Mouse (Mus musculus): Measurements from ENCODE around the gene 4930453N24Rik. TPM values are rescaled to one million over a fixed set of nuclear protein-coding genes. Genes with fewer than 3 reads are reported as not detected.
A peak's percentile ranks its signal among the peaks of the same experiment; 100 is the strongest.

The 4930453N24Rik gene
- total RNA-seq, 1 experiment, result 33.3 TPM

- H3K9ac ChIP-seq (ENCODE audit: insufficient read depth, low read depth, low read length, poor library complexity, severe bottlenecking), result no peak overlapping the region
- H3K36me3 ChIP-seq (ENCODE audit: control insufficient read depth, insufficient read depth, low read length, poor library complexity, severe bottlenecking), result no peaks in the 10 kb centered on the region
- H3K9me3 ChIP-seq (ENCODE audit: control insufficient read depth, insufficient read depth, low read depth, low read length), result no peaks in the 10 kb centered on the region
- H3K4me3 ChIP-seq (ENCODE audit: insufficient read depth in 1 of 2, low read depth in 1 of 2, low read length in 2 of 2, poor library complexity in 1 of 2, severe bottlenecking in 1 of 2), result no peak overlapping the region
- H3K27ac ChIP-seq (ENCODE audit: insufficient read depth, low read depth, low read length, poor library complexity, severe bottlenecking), result no peak overlapping the region
- no peak for DNase-seq (ENCODE audit: low read depth, low spot score)
- TF ChIP-seq HCFC1 (IDR thresholded peaks at IDR 0.05; ENCODE audit: borderline replicate concordance, insufficient read depth, low read length) (no peak), CHD2 (IDR thresholded peaks at IDR 0.05; ENCODE audit: low read depth, low read length) (no peak), ZNF384 (IDR thresholded peaks at IDR 0.05; ENCODE audit: low read depth, low read length) (no peak), MAFK (IDR thresholded peaks at IDR 0.05; ENCODE audit: insufficient read depth, low read depth, low read length) (no peak), ZC3H11A (IDR thresholded peaks at IDR 0.05; ENCODE audit: borderline replicate concordance, low read depth, low read length) (no peak)
- peaks cover 0 to 8% of the 10 kb centered on the region in 2 experiments; a peak in 1 of 4 replicates for H3K4me1 ChIP-seq (ENCODE audit: control insufficient read depth in 2 of 2, insufficient read depth in 2 of 2, low read length in 2 of 2, poor library complexity in 1 of 2)
- in situ Hi-C loops (cut with MboI; ENCODE audit: low sequenced_read_pairs in 2 of 2, unreplicated experiment in 2 of 2), result no loop called here
Observed at GRCm38 (mm10) chr16:64800393-64800792, 29.4 kb upstream of the 4930453N24Rik start.

- H3K4me3 ChIP-seq (ENCODE audit: insufficient read depth in 1 of 2, low read depth in 1 of 2, low read length in 2 of 2, poor library complexity in 1 of 2, severe bottlenecking in 1 of 2), result no peak overlapping the region
- no peak overlapping the region for H3K9ac ChIP-seq (ENCODE audit: insufficient read depth, low read depth, low read length, poor library complexity, severe bottlenecking)
- TF ChIP-seq CHD2 (IDR thresholded peaks at IDR 0.05; ENCODE audit: low read depth, low read length) (no peak), MAFK (IDR thresholded peaks at IDR 0.05; ENCODE audit: insufficient read depth, low read depth, low read length) (no peak)
- no peak for DNase-seq (ENCODE audit: low read depth, low spot score)
- peaks cover 0 to 8% of the 10 kb centered on the region in 2 experiments; a peak in 1 of 4 replicates for H3K4me1 ChIP-seq (ENCODE audit: control insufficient read depth in 2 of 2, insufficient read depth in 2 of 2, low read length in 2 of 2, poor library complexity in 1 of 2)
- in situ Hi-C loops (cut with MboI; ENCODE audit: low sequenced_read_pairs in 2 of 2, unreplicated experiment in 2 of 2), result no loop called here
- H3K9me3 ChIP-seq (ENCODE audit: control insufficient read depth, insufficient read depth, low read depth, low read length), result no peaks in the 10 kb centered on the region
- H3K36me3 ChIP-seq (ENCODE audit: control insufficient read depth, insufficient read depth, low read length, poor library complexity, severe bottlenecking), result no peaks in the 10 kb centered on the region
- no peak overlapping the region for H3K27ac ChIP-seq (ENCODE audit: insufficient read depth, low read depth, low read length, poor library complexity, severe bottlenecking)
Observed at GRCm38 (mm10) chr16:64794802-64795201, 23.8 kb upstream of the 4930453N24Rik start.

GRCm38 (mm10) chr16:64789706-64790105 is 18.7 kb upstream of the 4930453N24Rik start:
- H3K9me3 ChIP-seq (ENCODE audit: control insufficient read depth, insufficient read depth, low read depth, low read length), result no peaks in the 10 kb centered on the region
- no peaks in the 10 kb centered on the region for H3K4me1 ChIP-seq (ENCODE audit: control insufficient read depth in 2 of 2, insufficient read depth in 2 of 2, low read length in 2 of 2, poor library complexity in 1 of 2)
- DNase-seq (ENCODE audit: low read depth, low spot score), result no peak
- peaks cover 2% of the 10 kb centered on the region; the same call in 1 of the 2 replicates for H3K36me3 ChIP-seq (ENCODE audit: control insufficient read depth, insufficient read depth, low read length, poor library complexity, severe bottlenecking)
- no peak overlapping the region for H3K4me3 ChIP-seq (ENCODE audit: insufficient read depth in 1 of 2, low read depth in 1 of 2, low read length in 2 of 2, poor library complexity in 1 of 2, severe bottlenecking in 1 of 2)
- TF ChIP-seq CHD2 (IDR thresholded peaks at IDR 0.05; ENCODE audit: low read depth, low read length) (no peak), ZNF384 (IDR thresholded peaks at IDR 0.05; ENCODE audit: low read depth, low read length) (no peak), MAFK (IDR thresholded peaks at IDR 0.05; ENCODE audit: insufficient read depth, low read depth, low read length) (no peak), HCFC1 (IDR thresholded peaks at IDR 0.05; ENCODE audit: borderline replicate concordance, insufficient read depth, low read length) (no peak), ZC3H11A (IDR thresholded peaks at IDR 0.05; ENCODE audit: borderline replicate concordance, low read depth, low read length) (no peak)
- in situ Hi-C loops (cut with MboI; ENCODE audit: low sequenced_read_pairs in 2 of 2, unreplicated experiment in 2 of 2), result no loop called here
- no peak overlapping the region for H3K27ac ChIP-seq (ENCODE audit: insufficient read depth, low read depth, low read length, poor library complexity, severe bottlenecking)
- H3K9ac ChIP-seq (ENCODE audit: insufficient read depth, low read depth, low read length, poor library complexity, severe bottlenecking), result no peak overlapping the region

DNA sequence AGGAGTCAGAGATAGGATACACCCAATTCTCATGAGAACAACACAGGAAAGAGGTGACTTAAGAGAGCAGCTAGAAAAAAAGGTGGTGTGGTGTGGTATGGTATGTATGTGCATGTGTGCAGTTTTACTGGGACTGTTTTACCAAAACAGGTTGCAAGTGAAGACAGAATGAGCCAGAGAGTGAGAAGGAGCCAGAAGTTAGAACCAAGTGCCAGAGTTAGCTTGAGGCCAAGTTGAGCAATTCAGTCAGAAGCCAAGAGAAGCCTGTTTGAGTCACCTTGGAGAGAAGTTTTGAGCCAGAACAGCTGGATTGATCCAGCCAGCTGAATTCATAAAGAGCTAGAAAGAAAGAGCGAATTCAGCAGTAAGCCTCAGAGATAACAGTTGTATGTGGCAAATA is 4.6 kb upstream of the 4930453N24Rik start:
- Histone ChIP-seq H3K4me3 (ENCODE audit: insufficient read depth in 1 of 2, low read depth in 1 of 2, low read length in 2 of 2, poor library complexity in 1 of 2, severe bottlenecking in 1 of 2) (no peak overlapping the region), H3K9me3 (ENCODE audit: control insufficient read depth, insufficient read depth, low read depth, low read length) (no peaks in the 10 kb centered on the region), H3K27ac (ENCODE audit: insufficient read depth, low read depth, low read length, poor library complexity, severe bottlenecking) (no peak overlapping the region), H3K9ac (ENCODE audit: insufficient read depth, low read depth, low read length, poor library complexity, severe bottlenecking) (no peak overlapping the region), H3K36me3 (ENCODE audit: control insufficient read depth, insufficient read depth, low read length, poor library complexity, severe bottlenecking) (no peaks in the 10 kb centered on the region), H3K4me1 (ENCODE audit: control insufficient read depth in 2 of 2, insufficient read depth in 2 of 2, low read length in 2 of 2, poor library complexity in 1 of 2) (no peaks in the 10 kb centered on the region)
- DNase-seq (ENCODE audit: low read depth, low spot score), result no peak
- no peak for TF ChIP-seq CHD2 (IDR thresholded peaks at IDR 0.05; ENCODE audit: low read depth, low read length)
- no peak for TF ChIP-seq ZNF384 (IDR thresholded peaks at IDR 0.05; ENCODE audit: low read depth, low read length)
- no peak for TF ChIP-seq HCFC1 (IDR thresholded peaks at IDR 0.05; ENCODE audit: borderline replicate concordance, insufficient read depth, low read length)
- no peak for TF ChIP-seq ZC3H11A (IDR thresholded peaks at IDR 0.05; ENCODE audit: borderline replicate concordance, low read depth, low read length)
- no peak for TF ChIP-seq MAFK (IDR thresholded peaks at IDR 0.05; ENCODE audit: insufficient read depth, low read depth, low read length)
- in situ Hi-C loops (cut with MboI; ENCODE audit: low sequenced_read_pairs in 2 of 2, unreplicated experiment in 2 of 2), result no loop called here

GRCm38 (mm10) chr16:64771431-64771818 is 464 bp upstream of the 4930453N24Rik start:
- Histone ChIP-seq H3K36me3 (ENCODE audit: control insufficient read depth, insufficient read depth, low read length, poor library complexity, severe bottlenecking) (peaks cover 2% of the 10 kb centered on the region; the same call in 1 of the 2 replicates), H3K9me3 (ENCODE audit: control insufficient read depth, insufficient read depth, low read depth, low read length) (no peaks in the 10 kb centered on the region), H3K4me1 (ENCODE audit: control insufficient read depth in 2 of 2, insufficient read depth in 2 of 2, low read length in 2 of 2, poor library complexity in 1 of 2) (peaks cover 0 to 1% of the 10 kb centered on the region in 2 experiments; a peak in 1 of 4 replicates), H3K9ac (ENCODE audit: insufficient read depth, low read depth, low read length, poor library complexity, severe bottlenecking) (no peak overlapping the region; the same call in 1 of the 2 replicates), H3K4me3 (ENCODE audit: insufficient read depth in 1 of 2, low read depth in 1 of 2, low read length in 2 of 2, poor library complexity in 1 of 2, severe bottlenecking in 1 of 2) (peak overlapping the region; percentile 90 to 98), H3K27ac (ENCODE audit: insufficient read depth, low read depth, low read length, poor library complexity, severe bottlenecking) (peak overlapping the region; percentile 77; the same call in 1 of the 2 replicates)
- TF ChIP-seq HCFC1 (IDR thresholded peaks at IDR 0.05; ENCODE audit: borderline replicate concordance, insufficient read depth, low read length), result no peak
- TF ChIP-seq MAFK (IDR thresholded peaks at IDR 0.05; ENCODE audit: insufficient read depth, low read depth, low read length), result no peak
- TF ChIP-seq CHD2 (IDR thresholded peaks at IDR 0.05; ENCODE audit: low read depth, low read length), result no peak
- no peak for TF ChIP-seq ZC3H11A (IDR thresholded peaks at IDR 0.05; ENCODE audit: borderline replicate concordance, low read depth, low read length)
- no peak for TF ChIP-seq ZNF384 (IDR thresholded peaks at IDR 0.05; ENCODE audit: low read depth, low read length)
- no peak for DNase-seq (ENCODE audit: low read depth, low spot score)
- in situ Hi-C loops (cut with MboI; ENCODE audit: low sequenced_read_pairs in 2 of 2, unreplicated experiment in 2 of 2), result loop anchor here in 1 of 2 experiments (25.0 kb wide), 1 partner anchor 766 kb away; no protein-coding TSS in a partner anchor
